Comparison of ENCODE assay signal across 10 mouse cellular contexts in genomic region chr2:31143326-31143725, GRCm38 (mm10). TPM values are rescaled to one million over a fixed set of nuclear protein-coding genes. Genes with fewer than 3 reads are reported as not detected.
DNase-seq lines count a peak whose midpoint lies in the region; ATAC-seq and TF ChIP-seq lines count a peak whose summit lies in the region.
"Had no signal": no experiment of that assay in that cellular context is flagged by ENCODE, and none has a peak within 500 bp of the region (broad histone marks: within the 10 kb centered on the region; RNA-seq: fewer than 3 reads in every experiment).

No protein-coding gene starts in this region.

- H3K27ac ChIP-seq in layer of hippocampus, adult 2 months: 0 out of 2 replicates have a peak overlapping the region, but pooled peaks have one; percentile 97
- H3K27ac ChIP-seq in liver, embryonic 12.5 days: peak overlapping the region; percentile 54
- no peak overlapping the region for H3K27ac ChIP-seq in forebrain, embryonic 16.5 days (ENCODE audit: low read length)
- H3K27ac ChIP-seq: hindbrain, embryonic 12.5 days; neural tube, embryonic 15.5 days had no signal

- peaks cover 3% of the 10 kb centered on the region; the same call in 1 of the 2 replicates for H3K36me3 ChIP-seq in liver, embryonic 12.5 days
- 0 out of 2 replicates have a peak, but pooled peaks cover 2% of the 10 kb centered on the region for H3K36me3 ChIP-seq in forebrain, embryonic 16.5 days (ENCODE audit: control insufficient read depth, insufficient read depth)

- H3K9ac ChIP-seq in liver, embryonic 12.5 days: no peak overlapping the region
- H3K9ac ChIP-seq in forebrain, embryonic 16.5 days (replicated peaks; ENCODE audit: low read depth, low read length): no peak overlapping the region
- H3K9ac ChIP-seq: hindbrain, embryonic 12.5 days; neural tube, embryonic 15.5 days had no signal

- WGBS in liver, embryonic 12.5 days (ENCODE audit: insufficient replicate concordance): 28% methylated on average over 6 of the region's 6 CpGs
- 83% methylated on average over 6 of the region's 6 CpGs for WGBS in forebrain, embryonic 16.5 days

- no peak for ATAC-seq in liver, embryonic 12.5 days
- ATAC-seq in forebrain, embryonic 16.5 days: no peak

- no peak for TF ChIP-seq CTCF in layer of hippocampus, adult 2 months (conservative IDR thresholded peaks at IDR 0.05)

- no peak overlapping the region for H3K4me3 ChIP-seq in layer of hippocampus, adult 2 months
- H3K4me3 ChIP-seq in liver, embryonic 12.5 days: peak overlapping the region; percentile 12
- no peak overlapping the region for H3K4me3 ChIP-seq in forebrain, embryonic 16.5 days (replicated peaks; ENCODE audit: low read length)
- H3K4me3 ChIP-seq: hindbrain, embryonic 12.5 days; neural tube, embryonic 15.5 days had no signal

- no peak for DNase-seq in layer of hippocampus, adult 2 months (ENCODE audit: low spot score in 2 of 2)
- DNase-seq in layer of hippocampus, postnatal 14 days (ENCODE audit: low spot score in 2 of 2): no peak
- DNase-seq in ZHBTc4 (ENCODE audit: low read depth, low spot score): peak; percentile 23
- peak; percentile 60 for DNase-seq in thymus, postnatal 14 days
- DNase-seq in right cerebral cortex, adult 2 months (ENCODE audit: low spot score in 2 of 2): no peak
- DNase-seq: lung, postnatal 36 days had no signal

- 0 out of 2 replicates have a peak, but pooled peaks cover 4% of the 10 kb centered on the region for H3K27me3 ChIP-seq in liver, embryonic 12.5 days (replicated peaks)
- H3K27me3 ChIP-seq in forebrain, embryonic 16.5 days (replicated peaks; ENCODE audit: control insufficient read depth, insufficient read depth, low read length): no peaks in the 10 kb centered on the region
- H3K27me3 ChIP-seq: neural tube, embryonic 15.5 days had no signal

- peaks cover 61% of the 10 kb centered on the region for H3K4me1 ChIP-seq in liver, embryonic 12.5 days
- peaks cover 14% of the 10 kb centered on the region for H3K4me1 ChIP-seq in forebrain, embryonic 16.5 days (replicated peaks; ENCODE audit: control insufficient read depth, insufficient read depth, low read length)

- H3K9me3 ChIP-seq in liver, embryonic 12.5 days (replicated peaks): no peaks in the 10 kb centered on the region
- no peaks in the 10 kb centered on the region for H3K9me3 ChIP-seq in forebrain, embryonic 16.5 days (ENCODE audit: control insufficient read depth, low read length)
- H3K9me3 ChIP-seq: hindbrain, embryonic 12.5 days; neural tube, embryonic 15.5 days had no signal

- H3K4me2 ChIP-seq in liver, embryonic 12.5 days: peak overlapping the region; percentile 36
- no peak overlapping the region for H3K4me2 ChIP-seq in forebrain, embryonic 16.5 days (ENCODE audit: low read length)

RNA-seq across cellular contexts. Expression of gene Fnbp1, which starts 1.5 kb away (rescaled TPM):
- total RNA-seq in layer of hippocampus, adult 2 months (2021): 100 to 1,000 TPM; 113 to 120 TPM
- 100 to 1,000 TPM in 1 of 2 experiments, 10 to 100 TPM in 1; 98.9 to 105 TPM for total RNA-seq in layer of hippocampus, postnatal 14 days (2021)
- 11.1 and 11.4 TPM in 2 replicates for polyA plus RNA-seq in liver, embryonic 12.5 days (2016; fragmentation: Nextera tagmentation; extraction: Ambion mirVana)
- polyA plus RNA-seq in forebrain, embryonic 16.5 days (2015; fragmentation: Nextera tagmentation; extraction: Ambion mirVana): 19.7 and 23.2 TPM in 2 replicates

RNA-seq across cellular contexts. Expression of gene Gpr107, which starts 8.8 kb away (rescaled TPM):
- total RNA-seq in layer of hippocampus, adult 2 months (2021): 10 to 100 TPM; 50.5 to 53.1 TPM
- 10 to 100 TPM; 48.6 to 52.8 TPM for total RNA-seq in layer of hippocampus, postnatal 14 days (2021)
- 18.8 and 19.3 TPM in 2 replicates for polyA plus RNA-seq in liver, embryonic 12.5 days (2016; fragmentation: Nextera tagmentation; extraction: Ambion mirVana)
- 39.5 and 42.2 TPM in 2 replicates for polyA plus RNA-seq in forebrain, embryonic 16.5 days (2015; fragmentation: Nextera tagmentation; extraction: Ambion mirVana)

Comparison
In these comparisons a context has a peak if more than half of its experiments do, and no peak if none do; other contexts are left out.
1. DNase-seq: peak in ZHBTc4 (single experiment) and thymus, postnatal 14 days (single experiment); none in layer of hippocampus, adult 2 months (0 of 2), layer of hippocampus, postnatal 14 days (0 of 2) and right cerebral cortex, adult 2 months (0 of 2).